Mouse (Mus musculus) embryo, embryonic 10.5 days (tissue): ENCODE results near the gene S100z.
A peak's percentile ranks its signal among the peaks of the same experiment; 100 is the strongest.

ENCODE experiments used
- DNase-seq: peaks from one replicate; pipeline ENCODE4 v3.0.0-alpha.2; 2015; ENCODE audit warnings: low spot score

The S100z gene

GRCm38 (mm10) chr13:95478671-95479413 is at the start of gene S100z:
TSS of gene S100z (minus strand) at chr13:95478721.
- DNase-seq, result no peak

GRCm38 (mm10) chr13:95524674-95525491 is 46.4 kb upstream of the S100z start, which contains the start of gene F2rl1:
TSS of gene F2rl1 (minus strand) at chr13:95525227.
- peak; percentile 61 for DNase-seq

GRCm38 (mm10) chr13:95524424-95524673 is 45.8 kb upstream of the S100z start:
- DNase-seq, result no peak

- peak; percentile 44 for DNase-seq
Measured at GRCm38 (mm10) chr13:95523659-95524423, 45.3 kb upstream of the S100z start.

GRCm38 (mm10) chr13:95522176-95522575 is 43.7 kb upstream of the S100z start:
- no peak for DNase-seq

- DNase-seq, result no peak
Measured at GRCm38 (mm10) chr13:95521029-95521428, 42.5 kb upstream of the S100z start.

GRCm38 (mm10) chr13:95514756-95515155 is 36.2 kb upstream of the S100z start:
- DNase-seq, result no peak

- no peak for DNase-seq
Measured at GRCm38 (mm10) chr13:95510054-95510453, 31.5 kb upstream of the S100z start.

- no peak for DNase-seq
Measured at GRCm38 (mm10) chr13:95503279-95503917, 24.9 kb upstream of the S100z start.

GRCm38 (mm10) chr13:95496601-95497000 is 18.1 kb upstream of the S100z start:
- DNase-seq, result no peak

GRCm38 (mm10) chr13:95494812-95495211 is 16.3 kb upstream of the S100z start:
- DNase-seq, result no peak

GRCm38 (mm10) chr13:95493296-95493695 is 14.8 kb upstream of the S100z start:
- no peak for DNase-seq

- no peak for DNase-seq
Measured at GRCm38 (mm10) chr13:95491327-95491726, 12.8 kb upstream of the S100z start.

- DNase-seq, result peak; percentile 29
Measured at GRCm38 (mm10) chr13:95484664-95485063, 6.1 kb upstream of the S100z start.

GRCm38 (mm10) chr13:95481428-95481827 is 2.9 kb upstream of the S100z start:
- peak; percentile 94 for DNase-seq

GRCm38 (mm10) chr13:95477173-95477572 is 1.3 kb downstream of the S100z start:
- DNase-seq, result no peak

GRCm38 (mm10) chr13:95475124-95475523 is 3.4 kb downstream of the S100z start:
- no peak for DNase-seq

GRCm38 (mm10) chr13:95474294-95474693 is 4.2 kb downstream of the S100z start:
- no peak for DNase-seq

- DNase-seq, result peak; percentile 32
Measured at GRCm38 (mm10) chr13:95470970-95471369, 7.6 kb downstream of the S100z start.

- peak; percentile 21 for DNase-seq
Measured at GRCm38 (mm10) chr13:95451529-95451928, 27.0 kb downstream of the S100z start.

GRCm38 (mm10) chr13:95450636-95451210 is 27.8 kb downstream of the S100z start:
- no peak for DNase-seq

- DNase-seq, result no peak
Measured at GRCm38 (mm10) chr13:95449730-95450129, 28.8 kb downstream of the S100z start.
